Mouse (Mus musculus) v-Abl transformed pro-B cells (cell line): ENCODE data around the gene Fgfr4.

Experiments used
- in situ Hi-C, 2 experiments: fragments of 400-800 bp; cut with MboI; formaldehyde crosslinking; loops; one replicate each; pipeline ENCODE4 v1.15.1; 2025; ENCODE audit not compliant: unreplicated experiment in 2 of 2

The Fgfr4 gene

DNA sequence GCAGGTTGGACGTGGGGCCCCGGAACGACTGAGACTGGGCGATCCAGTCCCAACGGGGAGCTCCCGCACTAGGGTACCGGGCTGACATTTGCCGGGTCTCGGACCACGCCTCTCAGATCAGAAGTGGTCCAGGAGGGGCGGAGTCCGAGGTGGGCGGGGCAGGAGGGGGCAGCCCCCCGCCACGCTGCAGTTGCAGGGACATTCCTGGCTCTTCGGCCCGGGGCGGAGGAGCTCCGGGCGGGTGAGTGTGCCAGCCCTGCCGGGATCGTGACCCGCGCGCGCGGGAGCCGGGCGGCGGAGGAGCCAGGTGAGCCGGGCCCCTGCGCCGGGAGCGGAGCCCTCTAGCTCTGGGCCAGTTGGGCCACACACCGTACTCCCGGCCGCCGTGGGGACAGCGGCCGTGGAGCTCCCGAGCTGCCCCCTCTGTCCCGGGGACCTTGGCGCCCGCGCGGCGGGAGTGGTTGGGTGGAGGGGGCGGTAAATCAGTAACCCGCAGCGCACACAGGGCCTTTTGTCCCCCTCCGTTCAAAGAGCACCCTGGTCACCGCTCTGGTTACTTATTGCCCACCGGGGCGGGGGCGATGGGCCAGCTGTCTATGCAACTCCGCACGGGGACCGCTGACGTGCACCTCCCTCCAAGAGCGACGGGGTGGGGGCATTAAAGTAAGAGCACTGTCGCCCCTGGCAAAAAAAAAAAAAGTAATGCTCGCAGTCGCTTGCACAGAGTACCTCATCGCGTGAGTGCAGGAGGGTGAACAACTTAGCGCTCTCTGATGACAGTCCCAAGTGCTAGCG, at the start of gene Fgfr4:
TSS of gene Fgfr4 (plus strand) at position 20 of the 795 bp plus-strand sequence.
- in situ Hi-C loops, result loop anchor here in 1 of 2 experiments (25.0 kb wide), 1 partner anchor 1366 kb away; no protein-coding TSS in a partner anchor

DNA sequence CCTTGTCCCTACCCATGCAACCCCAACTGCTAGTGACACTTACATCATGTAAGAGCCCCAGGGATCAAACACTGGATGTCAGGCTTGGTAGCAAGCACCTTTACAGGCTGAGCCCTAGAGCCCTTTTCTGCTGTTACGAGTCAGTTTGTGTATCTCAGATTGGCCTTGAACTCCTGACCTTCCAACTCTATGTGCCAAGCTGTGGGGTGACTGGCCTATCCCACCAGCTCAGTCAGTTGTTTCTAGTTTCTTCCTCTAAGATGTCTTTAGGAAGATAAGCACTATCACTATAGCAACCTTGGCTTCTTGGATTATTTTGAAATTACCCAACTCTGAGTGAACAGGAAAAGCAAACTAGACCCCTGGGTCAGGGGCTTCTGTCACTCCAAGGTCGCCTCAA, 49.1 kb upstream of the Fgfr4 start:
- in situ Hi-C loops, result no loop called here

DNA sequence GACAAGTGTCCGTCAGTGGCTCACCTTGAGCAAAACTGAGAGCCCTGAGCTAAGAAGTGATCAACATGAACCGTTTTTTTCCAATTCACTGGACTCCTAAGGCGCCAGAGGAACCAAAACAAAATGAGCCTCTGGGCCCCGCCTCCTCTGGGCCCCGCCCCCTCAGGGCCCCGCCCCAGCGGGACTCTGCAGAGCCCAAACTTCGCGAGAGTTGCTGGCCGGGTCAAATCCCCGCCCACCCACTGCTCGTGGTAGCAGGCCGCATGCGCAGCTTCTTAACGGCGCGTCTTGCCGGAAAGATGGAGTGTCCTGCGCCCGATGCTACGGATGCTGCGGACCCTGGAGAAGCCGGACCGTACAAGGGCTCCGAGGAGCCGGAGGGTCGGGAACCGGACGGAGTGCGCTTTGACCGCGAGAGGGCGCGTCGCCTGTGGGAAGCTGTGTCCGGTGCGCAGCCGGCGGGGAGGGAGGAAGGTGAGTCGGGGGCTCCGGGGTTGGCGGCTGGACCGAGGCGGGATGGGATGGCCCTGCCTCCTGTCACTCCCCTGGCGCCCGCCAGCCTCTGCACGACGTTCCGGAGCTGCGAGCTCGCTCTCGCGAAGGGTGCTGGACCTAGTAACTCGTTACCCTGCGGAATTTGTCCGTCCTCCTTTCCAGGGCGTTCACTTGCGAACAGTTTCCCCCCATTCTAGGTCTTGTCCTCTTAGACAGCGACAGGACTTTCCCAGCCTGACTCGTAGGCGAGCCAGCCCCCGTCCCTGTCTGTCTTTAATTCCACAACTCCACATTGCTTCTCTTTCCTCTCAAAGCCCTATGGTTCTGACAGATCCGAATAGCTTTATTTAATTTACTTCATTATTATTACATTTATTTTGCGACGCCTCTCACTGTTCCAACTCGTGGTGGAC, 47.1 kb upstream of the Fgfr4 start, which contains the start of gene Zfp346:
TSS of gene Zfp346 (plus strand) at position 267 of the 908 bp plus-strand sequence.
- in situ Hi-C loops, result no loop called here

DNA sequence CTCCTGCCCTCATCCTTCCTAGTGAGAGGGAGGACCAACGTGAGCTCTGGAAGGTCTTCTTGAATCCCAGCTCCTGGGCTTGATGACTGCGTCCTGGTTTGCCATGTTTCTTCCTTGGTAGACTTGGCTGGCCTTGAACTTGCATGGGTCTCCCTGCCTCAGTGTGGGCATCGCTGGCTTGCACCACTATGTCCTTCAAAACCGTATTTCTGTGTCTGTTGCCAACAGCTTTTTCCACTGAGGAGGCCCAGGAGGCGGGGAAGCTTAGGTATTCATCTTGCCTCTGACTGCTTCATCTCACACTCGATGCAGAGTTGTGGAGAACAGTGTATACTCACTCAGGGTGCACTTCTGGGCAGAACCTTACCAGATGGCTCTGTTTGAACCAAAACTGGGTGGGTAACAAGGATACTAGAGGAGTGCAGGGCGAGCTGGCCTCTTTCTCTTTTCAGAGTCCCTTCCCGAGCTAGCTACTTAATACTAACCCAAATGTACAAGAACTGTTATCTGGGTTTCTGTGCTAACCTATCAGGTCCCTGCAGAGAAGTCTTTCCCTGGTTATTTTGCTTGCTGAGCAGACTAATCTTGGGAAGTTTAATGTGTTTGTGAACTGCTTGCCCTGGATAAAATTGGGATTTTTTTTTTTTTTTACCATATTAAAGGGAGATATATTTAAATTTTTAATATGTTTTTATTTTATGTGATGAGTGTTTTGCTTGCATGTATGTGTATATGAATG, 46.3 kb upstream of the Fgfr4 start:
- in situ Hi-C loops, result no loop called here

DNA sequence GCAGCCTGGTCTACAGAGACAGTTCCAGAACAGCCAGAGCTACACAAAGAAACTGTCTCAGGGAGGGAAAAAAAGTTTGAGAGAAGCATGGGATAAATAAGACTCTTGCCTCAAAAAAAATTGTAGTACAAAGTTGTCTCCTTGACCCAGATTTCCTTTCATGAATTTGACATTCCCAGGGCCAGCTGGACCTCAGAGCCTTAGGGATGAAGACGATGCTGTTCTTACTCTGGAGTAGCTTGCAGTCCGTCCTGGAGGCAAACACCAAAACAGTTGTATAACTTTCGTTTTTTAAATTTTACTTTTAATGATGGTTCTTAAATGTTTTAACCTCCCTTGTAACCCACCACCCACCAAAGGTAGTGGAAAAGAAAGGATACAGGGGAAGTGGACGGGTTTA, 45.3 kb upstream of the Fgfr4 start:
- in situ Hi-C loops, result no loop called here

DNA sequence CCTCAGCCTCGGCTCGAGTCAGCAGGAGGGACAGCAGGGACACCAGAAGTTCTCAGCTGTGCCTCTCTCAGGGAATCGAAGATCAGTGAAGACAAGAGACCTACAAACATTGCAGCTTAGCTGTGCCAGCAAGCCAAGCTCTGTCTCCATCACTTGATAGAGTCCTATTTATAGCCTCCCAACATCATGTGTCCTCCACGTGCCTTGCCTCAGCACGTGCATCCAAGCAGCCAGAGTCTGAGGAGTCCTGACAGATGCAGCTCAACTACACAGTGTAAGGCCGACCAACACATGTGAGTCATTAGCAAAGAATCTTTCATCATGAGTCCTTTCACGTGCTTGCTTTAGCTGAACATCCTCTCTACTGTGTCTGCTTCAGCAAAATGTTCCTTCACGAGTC, 44.7 kb upstream of the Fgfr4 start:
- in situ Hi-C loops, result no loop called here

DNA sequence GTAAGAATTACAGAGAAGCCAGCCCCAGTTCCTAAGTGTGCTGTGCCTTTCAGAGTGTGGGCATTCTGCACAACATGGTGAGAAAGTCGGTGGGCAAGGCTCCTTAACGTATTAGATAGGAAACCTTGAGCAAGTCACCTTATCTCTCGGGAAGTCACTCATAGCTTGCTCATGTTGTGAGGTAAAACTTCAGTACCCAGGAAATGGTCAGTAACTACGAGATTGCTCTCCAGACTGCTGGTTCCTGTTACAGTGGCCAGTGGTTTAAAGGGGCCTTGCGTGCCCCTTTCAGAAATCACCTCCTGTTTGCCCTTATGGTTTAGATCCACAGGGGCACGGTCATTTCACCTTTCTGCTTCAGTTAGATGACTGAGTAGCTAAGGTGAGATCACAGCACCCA, 38.1 kb upstream of the Fgfr4 start:
- in situ Hi-C loops, result no loop called here

DNA sequence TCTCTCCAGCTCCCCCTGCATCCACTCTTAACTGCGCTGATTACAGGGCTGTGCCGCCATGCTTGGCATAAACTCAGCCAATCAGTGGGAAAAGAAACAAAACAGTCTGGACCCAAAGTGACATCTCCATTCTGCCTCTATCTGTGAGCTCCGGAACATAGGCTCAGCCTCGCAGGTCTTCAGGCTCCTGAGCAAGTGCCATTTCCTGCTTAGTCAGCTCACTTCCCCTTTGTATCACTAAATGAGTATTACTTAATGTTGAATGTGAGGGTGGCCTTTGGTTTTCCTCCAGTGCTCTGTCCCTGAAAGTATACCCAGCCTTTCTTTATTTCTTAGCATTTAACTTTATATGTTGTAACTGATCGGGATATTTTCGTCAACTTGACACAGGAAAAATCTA, 27.5 kb upstream of the Fgfr4 start:
- in situ Hi-C loops, result no loop called here

DNA sequence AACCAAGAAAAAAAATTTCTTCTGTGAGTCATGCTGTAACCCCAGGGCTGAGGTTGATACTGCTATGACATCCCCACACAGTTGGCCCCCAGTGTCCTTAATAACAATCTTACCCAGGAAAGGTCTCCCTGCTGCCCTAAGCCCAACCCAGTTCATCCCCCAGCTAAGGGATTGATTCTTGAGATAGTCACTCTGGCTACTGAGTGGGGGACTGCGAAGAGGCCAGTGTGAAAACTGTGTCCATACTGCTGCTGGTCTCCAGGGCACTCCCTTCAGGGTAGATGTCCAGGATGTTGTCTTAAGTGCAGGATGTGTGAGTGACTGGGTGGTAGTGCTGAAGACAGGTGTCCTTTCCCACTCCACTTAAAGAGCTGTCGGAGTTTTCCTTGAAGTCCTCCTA, 19.0 kb upstream of the Fgfr4 start, which contains the start of gene Gm17617:
TSS of gene Gm17617 (minus strand) at position 101 of the 400 bp plus-strand sequence.
- in situ Hi-C loops, result no loop called here

DNA sequence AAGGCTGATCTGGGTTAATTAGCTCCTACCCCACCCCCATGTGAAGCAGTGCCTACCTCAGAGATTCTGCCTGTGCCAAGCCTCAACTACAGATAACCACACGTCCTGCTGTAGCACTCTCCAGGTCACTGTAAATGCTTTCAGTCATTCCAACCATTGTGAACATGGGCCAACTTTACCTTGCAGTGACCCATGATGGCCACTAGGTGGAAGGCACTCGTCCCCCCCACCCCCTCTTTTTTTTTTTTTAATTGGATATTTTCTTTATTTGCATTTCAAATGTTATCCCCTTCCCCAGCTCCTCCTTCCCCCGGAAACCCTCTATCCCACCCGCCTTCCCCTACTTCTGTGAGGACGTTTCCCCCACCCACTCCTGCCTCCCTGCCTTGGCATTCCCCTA, 17.1 kb upstream of the Fgfr4 start:
- in situ Hi-C loops, result no loop called here

DNA sequence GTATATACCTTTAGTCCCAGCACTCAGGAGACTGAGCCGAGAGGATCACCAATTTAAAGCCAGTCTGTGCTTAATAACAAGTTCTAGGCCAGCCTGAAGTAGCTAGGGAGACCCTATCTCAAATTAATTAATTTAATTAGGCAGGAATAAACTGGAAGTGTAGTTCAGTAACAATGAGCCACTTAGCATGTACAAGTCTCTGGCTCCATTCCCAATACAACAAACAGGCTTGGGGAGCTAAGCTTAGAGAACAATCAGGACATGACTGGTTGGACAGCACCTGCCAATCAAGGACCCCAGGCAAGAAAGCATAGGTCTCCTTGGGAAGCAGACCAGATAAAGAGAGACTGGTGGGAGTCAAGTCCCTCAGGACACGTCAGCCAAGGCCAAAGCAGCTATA, 12.2 kb upstream of the Fgfr4 start:
- in situ Hi-C loops, result no loop called here

DNA sequence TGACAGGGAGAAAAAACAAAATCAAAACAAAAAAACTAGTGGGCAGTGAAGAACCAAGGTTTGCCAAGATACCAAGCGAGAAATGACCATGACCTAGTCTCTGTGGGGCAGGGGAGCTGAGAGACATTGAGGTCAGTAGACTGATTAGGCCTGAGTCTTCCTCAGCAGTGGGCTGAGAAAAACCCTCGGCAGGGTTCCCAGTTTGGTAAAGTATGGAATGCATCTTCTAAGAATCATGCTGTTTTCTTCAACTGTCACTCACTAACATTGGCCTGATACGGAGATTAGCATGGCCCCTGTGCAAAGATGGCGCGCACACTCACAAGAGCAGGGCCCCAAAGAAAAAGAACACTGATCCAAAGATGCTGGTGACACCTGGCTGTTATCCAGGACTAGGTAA, 1.5 kb downstream of the Fgfr4 start:
- in situ Hi-C loops, result loop anchor here in 1 of 2 experiments (25.0 kb wide), 1 partner anchor 1367 kb away; no protein-coding TSS in a partner anchor

DNA sequence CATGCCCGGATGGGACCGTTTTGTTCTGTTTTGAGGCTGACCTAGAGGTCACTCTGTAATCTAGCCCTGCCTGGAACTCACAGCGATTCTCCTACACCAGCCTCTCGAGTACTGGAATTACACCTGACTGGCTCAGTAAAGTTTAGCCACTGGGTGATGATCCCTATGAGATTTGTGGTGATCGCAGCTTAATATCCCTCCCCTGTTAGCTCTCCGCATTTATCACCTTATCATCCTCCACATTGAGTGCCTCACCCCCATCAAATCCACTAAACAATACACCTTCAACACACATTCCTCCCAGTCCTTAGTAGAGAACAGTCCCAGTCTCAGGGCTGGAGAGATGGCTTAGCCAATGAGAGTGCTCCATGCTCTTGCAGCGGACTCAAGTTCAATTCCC, 9.9 kb downstream of the Fgfr4 start:
- in situ Hi-C loops, result loop anchor here in 1 of 2 experiments (25.0 kb wide), 1 partner anchor 1375 kb away; no protein-coding TSS in a partner anchor

DNA sequence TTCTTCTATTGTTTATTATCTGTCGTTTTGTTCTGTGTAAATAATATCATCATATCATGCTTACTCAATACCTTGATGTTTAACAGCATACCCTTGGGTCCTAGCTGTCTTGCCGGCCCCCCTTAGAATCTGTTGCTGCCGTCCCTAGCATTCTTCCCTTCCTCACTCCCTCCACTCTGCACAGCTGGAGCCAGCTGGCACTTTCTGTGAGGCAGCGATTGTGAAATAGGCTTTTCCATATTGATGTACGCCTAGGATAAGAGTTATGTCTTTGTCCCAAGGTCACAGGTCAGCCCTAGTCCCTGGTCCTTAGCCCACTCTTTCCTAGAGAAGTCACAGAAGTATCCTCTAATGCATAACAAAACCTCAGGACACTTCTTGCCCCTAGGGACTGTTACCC, 11.1 kb downstream of the Fgfr4 start:
- in situ Hi-C loops, result loop anchor here in 1 of 2 experiments (25.0 kb wide), 1 partner anchor 1376 kb away; no protein-coding TSS in a partner anchor

DNA sequence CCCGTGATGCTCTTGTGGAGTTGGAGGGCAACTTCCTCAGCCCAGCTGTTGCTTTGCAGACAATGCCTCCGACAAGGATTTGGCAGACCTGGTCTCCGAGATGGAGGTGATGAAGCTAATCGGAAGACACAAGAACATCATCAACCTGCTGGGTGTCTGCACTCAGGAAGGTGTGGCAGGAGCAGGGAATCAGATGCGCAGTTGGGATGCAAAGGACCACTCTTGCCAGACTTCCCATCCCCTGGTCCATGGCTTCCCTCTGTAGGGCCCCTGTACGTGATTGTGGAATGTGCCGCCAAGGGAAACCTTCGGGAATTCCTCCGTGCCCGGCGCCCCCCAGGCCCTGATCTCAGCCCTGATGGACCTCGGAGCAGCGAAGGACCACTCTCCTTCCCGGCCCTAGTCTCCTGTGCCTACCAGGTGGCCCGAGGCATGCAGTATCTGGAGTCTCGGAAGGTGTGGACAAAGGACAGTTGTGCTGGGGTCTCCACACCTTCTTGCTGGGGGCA, 13.4 kb downstream of the Fgfr4 start:
- in situ Hi-C loops, result loop anchor here in 1 of 2 experiments (25.0 kb wide), 1 partner anchor 1379 kb away; no protein-coding TSS in a partner anchor

DNA sequence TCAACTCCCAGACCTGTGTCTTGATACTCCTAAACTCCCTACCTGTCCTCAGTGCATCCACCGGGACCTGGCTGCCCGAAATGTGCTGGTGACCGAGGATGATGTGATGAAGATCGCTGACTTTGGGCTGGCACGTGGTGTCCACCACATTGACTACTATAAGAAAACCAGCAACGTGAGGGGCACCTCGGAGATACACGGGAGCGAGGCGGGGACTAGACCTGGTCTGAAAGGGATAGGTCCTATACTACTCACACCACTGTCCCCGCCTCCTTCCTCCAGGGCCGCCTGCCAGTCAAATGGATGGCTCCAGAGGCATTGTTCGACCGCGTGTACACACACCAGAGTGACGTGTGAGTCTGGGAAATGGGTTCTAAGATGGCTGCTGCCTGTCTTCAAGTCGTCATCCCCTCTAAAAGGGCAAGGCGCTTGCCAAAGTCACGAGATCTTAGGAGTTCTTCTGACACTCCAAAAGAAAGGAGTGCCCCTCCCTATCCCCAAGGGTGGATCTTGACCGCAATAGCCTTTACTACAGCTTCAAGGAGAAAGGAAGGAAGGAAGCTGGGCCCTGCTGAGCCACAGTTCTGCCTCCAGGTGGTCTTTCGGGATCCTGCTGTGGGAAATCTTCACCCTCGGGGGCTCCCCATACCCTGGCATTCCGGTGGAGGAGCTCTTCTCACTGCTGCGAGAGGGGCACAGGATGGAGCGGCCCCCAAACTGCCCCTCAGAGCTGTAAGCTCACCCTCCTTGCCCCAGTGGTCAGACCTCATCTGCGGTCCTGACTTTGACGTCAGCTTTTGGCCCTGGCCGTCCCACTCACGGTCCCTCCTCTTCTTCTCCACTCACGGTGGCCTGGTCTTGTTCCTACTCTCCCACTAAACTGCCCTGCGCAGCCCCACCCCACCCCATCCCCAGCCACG, 14.6 kb downstream of the Fgfr4 start:
- in situ Hi-C loops, result loop anchor here in 1 of 2 experiments (25.0 kb wide), 1 partner anchor 1380 kb away; no protein-coding TSS in a partner anchor

DNA sequence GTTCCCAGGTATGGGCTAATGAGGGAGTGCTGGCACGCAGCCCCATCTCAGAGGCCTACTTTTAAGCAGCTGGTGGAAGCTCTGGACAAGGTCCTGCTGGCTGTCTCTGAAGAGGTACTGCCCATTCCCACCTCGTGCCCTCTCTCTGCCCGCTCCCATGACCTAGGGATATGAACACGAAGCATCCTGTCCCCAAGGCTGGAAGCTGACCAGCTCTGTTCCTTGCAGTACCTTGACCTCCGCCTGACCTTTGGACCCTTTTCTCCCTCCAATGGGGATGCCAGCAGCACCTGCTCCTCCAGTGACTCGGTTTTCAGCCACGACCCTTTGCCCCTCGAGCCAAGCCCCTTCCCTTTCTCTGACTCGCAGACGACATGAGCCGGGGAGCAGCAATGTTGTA, 15.4 kb downstream of the Fgfr4 start:
- in situ Hi-C loops, result loop anchor here in 1 of 2 experiments (25.0 kb wide), 1 partner anchor 1380 kb away; no protein-coding TSS in a partner anchor

DNA sequence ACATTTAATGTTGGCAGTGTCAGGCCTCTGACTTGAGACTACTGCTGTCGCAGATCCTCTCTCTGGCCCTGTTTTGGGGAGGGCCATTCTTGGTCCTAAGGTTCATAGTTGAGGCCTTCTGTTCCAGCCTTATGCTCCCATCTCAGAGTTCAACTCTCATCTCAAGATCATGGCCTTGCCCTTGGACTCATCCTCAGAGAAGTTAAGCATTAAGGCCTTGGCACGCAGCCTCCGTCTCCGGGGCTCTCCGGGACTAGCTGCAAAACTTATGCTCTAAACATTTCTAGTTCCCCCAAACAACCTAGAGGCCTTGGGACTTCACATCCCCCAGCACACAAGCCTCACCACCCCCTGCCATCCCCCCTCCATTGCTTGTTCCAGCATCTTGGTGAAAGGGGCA, 15.8 kb downstream of the Fgfr4 start:
- in situ Hi-C loops, result loop anchor here in 1 of 2 experiments (25.0 kb wide), 1 partner anchor 1381 kb away; no protein-coding TSS in a partner anchor

DNA sequence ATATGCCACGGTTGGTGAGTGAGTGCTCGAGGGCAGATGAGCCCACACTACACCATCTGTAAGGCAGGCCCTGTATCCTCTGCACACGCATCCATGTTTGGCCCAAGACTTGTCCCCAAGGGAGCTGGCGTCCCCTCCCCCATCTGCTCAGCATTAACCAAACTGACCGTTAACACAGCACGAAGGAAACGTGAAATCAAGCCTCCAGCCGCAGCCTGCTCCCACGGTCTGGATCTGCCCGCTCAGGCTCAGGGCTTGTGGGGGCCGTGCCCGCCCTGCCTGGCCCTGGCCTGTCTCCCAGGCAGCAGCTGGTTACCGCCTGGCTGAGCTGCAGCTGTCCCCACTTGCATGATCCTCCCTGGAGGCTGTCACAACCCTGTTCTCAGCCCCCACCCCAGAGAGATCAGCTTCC, 16.5 kb downstream of the Fgfr4 start:
- in situ Hi-C loops, result loop anchor here in 1 of 2 experiments (25.0 kb wide), 1 partner anchor 1382 kb away; no protein-coding TSS in a partner anchor
